Mouse (Mus musculus) limb, embryonic 14.5 days (tissue): ENCODE measurements around the gene Hk1. TPM values are rescaled to one million over a fixed set of nuclear protein-coding genes. Genes with fewer than 3 reads are reported as not detected.

ENCODE experiments used
- ATAC-seq: fragments of 200-750 bp; cut with Nextera tagmentation; 2 replicates; pipeline ENCODE4 v1.8.0; 2017; ENCODE audit warnings: low read depth, moderate number of reproducible peaks, moderate TSS enrichment; ENCODE audit not compliant: low FRiP score
- DNase-seq: peaks from one replicate; pipeline ENCODE4 v3.0.0-alpha.2; 2015; ENCODE audit warnings: low spot score
- H3K27ac ChIP-seq: fragments of 300-500 bp; sonication (generic); replicated peaks from 2 replicates; pipeline ENCODE4 v1.5.1; 2014; ENCODE audit warnings: low read depth, mild to moderate bottlenecking, low read length, moderate library complexity, mixed read lengths
- H3K27me3 ChIP-seq: fragments of 300-500 bp; sonication (generic); 2 replicates; pipeline ENCODE4 v1.6.1; 2014; ENCODE audit warnings: low read length, mixed read lengths; ENCODE audit not compliant: control insufficient read depth, insufficient read depth
- H3K36me3 ChIP-seq: fragments of 300-500 bp; sonication (generic); 2 replicates; pipeline ENCODE4 v1.6.1; 2014; ENCODE audit warnings: mild to moderate bottlenecking, low read length, moderate library complexity, mixed read lengths; ENCODE audit not compliant: control insufficient read depth, insufficient read depth
- H3K4me1 ChIP-seq: fragments of 300-500 bp; sonication (generic); 2 replicates; pipeline ENCODE4 v1.6.1; 2014; ENCODE audit warnings: antibody characterized with exemption, low read length, mixed read lengths; ENCODE audit not compliant: control insufficient read depth, insufficient read depth
- H3K4me2 ChIP-seq: fragments of 300-500 bp; sonication (generic); replicated peaks from 2 replicates; pipeline ENCODE4 v1.6.1; 2014; ENCODE audit warnings: low read depth, mild to moderate bottlenecking, low read length, moderate library complexity; ENCODE audit not compliant: severe bottlenecking
- H3K4me3 ChIP-seq: fragments of 300-500 bp; sonication (generic); replicated peaks from 2 replicates; pipeline ENCODE4 v1.5.1; 2014; ENCODE audit warnings: low read length
- H3K9ac ChIP-seq: fragments of 300-500 bp; sonication (generic); 2 replicates; pipeline ENCODE4 v1.6.1; 2014; ENCODE audit warnings: mild to moderate bottlenecking, low read depth, low read length, moderate library complexity; ENCODE audit not compliant: severe bottlenecking
- H3K9me3 ChIP-seq: fragments of 300-500 bp; sonication (generic); 2 replicates; pipeline ENCODE4 v1.6.1; 2016; ENCODE audit warnings: low read length; ENCODE audit not compliant: control insufficient read depth
- POLR2A ChIP-seq: fragments of 200-500 bp; IDR thresholded peaks from 2 replicates; pipeline ENCODE4 v1.8.0; 2012; ENCODE audit warnings: inconsistent platforms, mild to moderate bottlenecking, moderate library complexity, borderline replicate concordance; ENCODE audit not compliant: insufficient read depth, insufficient read length; ENCODE audit errors: extremely low read depth
- WGBS: fragments of 180-500 bp; shearing (Covaris S2); extraction: QIAGEN DNeasy Blood & Tissue Kit; methylation state at CpG from one replicate; pipeline ENCODE4 v1.1.7; 2014; 5-methylcytosine and 5-hydroxymethylcytosine counted together
- polyA plus RNA-seq, 2 experiments: library from polyadenylated mRNA; depleted of rRNA in 1 of 2; stranded (reverse) in 1 of 2; unstranded in 1 of 2; fragments of >200 nt; fragmentation: Nextera tagmentation in 1 of 2; extraction: Ambion mirVana in 1 of 2; gene quantifications; 2 replicates each; pipeline versions ENCODE4 v1.2.1 to v1.2.3; 2012 to 2014

Hk1 gene
- polyA plus RNA-seq, 2 experiments, result 29.2 to 32.1 TPM

DNA sequence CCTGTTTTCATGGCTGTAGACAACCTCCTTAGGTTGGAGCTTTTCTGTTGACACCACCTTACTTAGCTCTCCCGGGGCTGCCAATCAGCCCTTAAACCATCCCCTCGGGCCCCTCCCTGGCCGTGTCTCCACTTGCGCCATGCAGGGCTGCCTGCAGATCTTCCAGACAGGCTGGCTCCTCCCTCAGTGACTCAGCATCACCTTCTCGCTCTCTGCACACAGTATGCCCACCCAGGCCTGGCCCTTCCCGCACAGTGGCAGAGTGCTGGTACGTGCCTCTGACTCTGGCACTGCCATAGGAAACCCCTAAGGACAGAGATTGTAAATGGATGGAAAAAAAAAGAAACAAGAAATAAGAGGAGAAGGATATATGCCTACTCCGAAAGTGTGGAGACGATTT is 96.9 kb downstream of the Hk1 start:
- 55% methylated on average over 9 of the region's 9 CpGs for WGBS
- H3K4me2 ChIP-seq, result no peak overlapping the region
- no peak overlapping the region for H3K4me3 ChIP-seq
- TF ChIP-seq POLR2A, result no peak
- ATAC-seq, result no peak
- H3K4me1 ChIP-seq, result no peaks in the 10 kb centered on the region
- H3K27me3 ChIP-seq, result no peaks in the 10 kb centered on the region
- no peaks in the 10 kb centered on the region for H3K9me3 ChIP-seq
- H3K9ac ChIP-seq, result no peak overlapping the region
- DNase-seq, result no peak
- peaks cover 61% of the 10 kb centered on the region for H3K36me3 ChIP-seq
- H3K27ac ChIP-seq, result no peak overlapping the region

DNA sequence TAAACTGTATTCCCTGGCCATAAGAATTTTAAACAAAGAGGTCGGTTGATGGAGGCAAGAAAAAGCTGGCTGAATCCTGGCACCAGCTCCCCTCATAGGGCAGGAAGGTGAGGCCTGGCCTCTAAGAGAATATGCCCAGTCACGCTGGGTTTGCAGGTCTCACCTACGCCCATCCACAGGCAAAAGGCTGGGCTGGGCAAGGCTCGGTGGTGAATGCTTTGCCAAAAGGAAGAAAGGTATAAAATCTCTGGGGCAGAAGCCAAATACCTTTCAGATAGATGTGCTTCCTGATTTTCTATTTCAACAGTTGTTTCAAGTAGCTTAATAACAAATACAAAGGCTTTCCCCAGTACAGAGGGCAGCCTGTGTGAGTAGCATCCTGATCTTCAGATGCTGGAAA is 100.0 kb downstream of the Hk1 start:
- Histone ChIP-seq H3K4me1 (no peaks in the 10 kb centered on the region), H3K27ac (0 out of 2 replicates have a peak overlapping the region, but pooled peaks have one; percentile 52), H3K9ac (no peak overlapping the region), H3K9me3 (no peaks in the 10 kb centered on the region), H3K4me3 (no peak overlapping the region), H3K4me2 (no peak overlapping the region), H3K27me3 (no peaks in the 10 kb centered on the region), H3K36me3 (peaks cover 49% of the 10 kb centered on the region)
- TF ChIP-seq POLR2A, result no peak
- DNase-seq (no peak), ATAC-seq (no peak)
- 81% methylated on average over 4 of the region's 4 CpGs for WGBS

DNA sequence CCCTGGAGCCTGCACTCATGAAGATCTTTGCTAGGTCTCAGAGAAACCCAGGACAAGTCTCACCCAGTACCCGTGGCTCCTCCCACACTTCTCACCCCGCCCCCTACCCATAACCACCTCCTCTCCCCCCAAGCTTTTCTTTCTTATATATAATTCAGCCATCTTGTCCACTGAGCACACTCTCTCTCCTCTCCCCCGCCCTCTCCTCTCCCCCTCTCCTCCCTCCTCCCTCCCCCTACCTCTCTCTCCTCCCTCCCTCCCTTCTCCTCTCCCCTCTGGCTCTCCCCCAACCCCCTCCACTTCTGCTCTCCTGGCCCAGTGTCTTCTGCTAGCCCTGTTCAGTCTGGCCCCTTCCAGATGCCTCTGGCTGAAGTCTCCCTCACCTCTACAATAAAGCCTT is 100.6 kb downstream of the Hk1 start:
- Histone ChIP-seq H3K9ac (no peak overlapping the region), H3K4me3 (no peak overlapping the region), H3K4me1 (no peaks in the 10 kb centered on the region), H3K27ac (no peak overlapping the region), H3K4me2 (no peak overlapping the region), H3K27me3 (no peaks in the 10 kb centered on the region), H3K36me3 (peaks cover 49% of the 10 kb centered on the region), H3K9me3 (no peaks in the 10 kb centered on the region)
- ATAC-seq (no peak), DNase-seq (no peak)
- no peak for TF ChIP-seq POLR2A
- 60% methylated on average over 3 of the region's 3 CpGs for WGBS

DNA sequence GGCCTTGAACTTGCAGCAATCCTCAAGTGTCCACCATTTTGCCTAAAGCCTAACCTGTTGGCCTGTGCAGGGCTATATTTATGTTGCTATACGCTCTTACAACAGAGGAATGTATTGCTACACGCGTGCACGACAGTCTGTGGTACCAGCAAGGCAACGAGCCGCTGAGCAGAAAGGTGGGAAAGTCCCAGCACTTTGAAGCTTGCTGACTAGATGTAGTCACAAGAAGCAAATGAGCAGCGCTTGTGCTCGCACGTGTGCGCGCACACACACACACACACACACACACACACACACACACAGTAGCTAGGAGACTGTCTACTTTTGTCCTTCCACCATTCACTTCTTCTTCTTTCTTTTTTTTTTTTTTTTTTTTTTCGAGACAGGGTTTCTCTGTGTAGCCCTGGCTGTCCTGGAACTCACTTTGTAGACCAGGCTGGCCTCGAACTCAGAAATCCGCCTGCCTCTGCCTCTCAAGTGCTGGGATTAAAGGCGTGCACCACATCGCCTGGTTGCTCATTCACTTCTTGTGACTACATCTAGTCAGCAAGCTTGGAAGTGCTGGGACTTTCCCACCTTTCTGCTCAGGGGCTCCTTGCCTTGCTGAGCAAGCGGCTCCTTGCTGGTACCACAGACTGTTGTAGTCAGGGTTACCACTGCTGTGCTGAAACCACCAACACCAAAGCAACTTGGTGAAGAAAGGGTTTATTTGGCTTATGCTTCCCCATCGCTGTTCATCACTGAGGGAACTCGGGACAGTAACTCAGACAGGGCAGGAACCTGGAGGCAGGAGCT is 102.0 kb downstream of the Hk1 start:
- no peak overlapping the region for H3K4me3 ChIP-seq
- ATAC-seq (no peak), DNase-seq (no peak)
- no peaks in the 10 kb centered on the region for H3K9me3 ChIP-seq
- TF ChIP-seq POLR2A, result no peak
- 94% methylated on average over 18 of the region's 19 CpGs for WGBS
- H3K27me3 ChIP-seq, result no peaks in the 10 kb centered on the region
- no peaks in the 10 kb centered on the region for H3K4me1 ChIP-seq
- peaks cover 51% of the 10 kb centered on the region for H3K36me3 ChIP-seq
- no peak overlapping the region for H3K9ac ChIP-seq
- no peak overlapping the region for H3K27ac ChIP-seq
- H3K4me2 ChIP-seq, result no peak overlapping the region

DNA sequence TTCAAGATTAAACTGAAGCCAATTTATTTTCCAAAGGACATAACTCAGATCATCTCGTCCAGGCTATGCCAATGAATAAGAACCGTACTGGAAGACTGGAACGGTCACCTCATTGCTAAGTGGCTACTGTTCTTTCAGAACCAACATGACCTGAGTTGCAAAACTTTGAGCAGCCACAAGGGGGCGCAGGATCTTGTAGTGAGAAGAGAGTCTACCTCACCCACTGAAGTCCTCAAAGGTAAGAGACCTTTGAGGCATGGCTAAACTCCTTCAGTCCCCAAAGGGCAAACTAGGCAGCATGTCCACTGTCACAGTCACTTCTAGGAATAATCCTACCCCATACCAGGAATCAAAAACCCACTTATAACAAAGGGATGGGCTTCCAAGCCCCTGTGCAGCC is 104.5 kb downstream of the Hk1 start:
- H3K36me3 ChIP-seq, result peaks cover 52% of the 10 kb centered on the region
- 34% methylated on average over 4 of the region's 4 CpGs for WGBS

More for the DNA sequence above, 104.5 kb downstream of the Hk1 start:
- no peak overlapping the region for H3K4me3 ChIP-seq
- H3K27me3 ChIP-seq, result no peaks in the 10 kb centered on the region
- DNase-seq (peak; percentile 88), ATAC-seq (no peak)
- no peak overlapping the region for H3K4me2 ChIP-seq
- H3K9ac ChIP-seq, result no peak overlapping the region
- no peaks in the 10 kb centered on the region for H3K4me1 ChIP-seq
- H3K9me3 ChIP-seq, result no peaks in the 10 kb centered on the region
- no peak overlapping the region for H3K27ac ChIP-seq
- TF ChIP-seq POLR2A, result no peak
